Mouse (Mus musculus): Measurements from ENCODE around the gene Pdcd2.
"Not testable (repeated sequence)": the region's sequence is repeated elsewhere in the genome, so short reads cannot be mapped to it uniquely, and the experiment has no call there.

Gene Pdcd2

GRCm38 (mm10) chr17:15526986-15527810, at the start of gene Pdcd2:
Gene Pdcd2, minus strand, starts transcription at chr17:15527301.
- ChIA-PET CTCF (interaction anchor here in 2 of 4 experiments (0.6 to 0.8 kb wide), 4 partner anchors 37 to 224 kb away, joined by 3 to 4 read pairs (median 3); partner anchors contain the start of gene Prdm9 (in 1 of the 2)), POLR2A (interaction anchor here (0.6 to 4.0 kb wide), 50 partner anchors 9 to 554 kb away, joined by 3 to 38 read pairs (median 4); partner anchors contain the start of genes Prdm9 (in 4 of the 4), Psmb1 (in 3 of the 4), Tbp (in 3 of the 4) and Chd1 (in 1 of the 4))

GRCm38 (mm10) chr17:15575056-15575455, 48.0 kb upstream of the Pdcd2 start:
- ChIA-PET POLR2A (interaction anchor here in 1 of 4 experiments (0.7 kb wide), 1 partner anchor 27 kb away, joined by 4 read pairs; no protein-coding TSS in a partner anchor), CTCF (no interaction called here)

- ChIA-PET CTCF (interaction anchor here in 3 of 4 experiments (1.0 to 1.5 kb wide), 3 partner anchors 10 to 156 kb away, joined by 3 to 5 read pairs (median 4); no protein-coding TSS in a partner anchor), POLR2A (interaction anchor here in 2 of 4 experiments (1.0 to 1.4 kb wide), 3 partner anchors 11 to 40 kb away, joined by 3 to 5 read pairs (median 4); partner anchors contain the start of gene Pdcd2 (in 2 of the 2))
These were observed 39.8 kb upstream of the Pdcd2 start for GRCm38 (mm10) chr17:15566908-15567307.

GRCm38 (mm10) chr17:15564928-15565300, 37.8 kb upstream of the Pdcd2 start:
- CTCF ChIA-PET, result interaction anchor here in 1 of 4 experiments (0.6 kb wide), 1 partner anchor 12 kb away, joined by 3 read pairs; no protein-coding TSS in a partner anchor
- POLR2A ChIA-PET, result interaction anchor here (0.6 to 2.3 kb wide), 56 partner anchors 8 to 1499 kb away, joined by 3 to 38 read pairs (median 4); partner anchors contain the start of genes Pdcd2 (in 4 of the 4), Psmb1 (in 3 of the 4), Tbp (in 3 of the 4) and 1600012H06Rik (in 1 of the 4)

GRCm38 (mm10) chr17:15564014-15564927, 37.2 kb upstream of the Pdcd2 start, which contains the start of gene Prdm9:
Gene Prdm9, minus strand, starts transcription at chr17:15564354.
- CTCF ChIA-PET, result interaction anchor here in 1 of 4 experiments (0.6 to 1.2 kb wide), 3 partner anchors 13 to 259 kb away, joined by 3 read pairs; partner anchors contain the start of gene Pdcd2
- POLR2A ChIA-PET, result interaction anchor here (0.6 to 2.3 kb wide), 75 partner anchors 9 to 1670 kb away, joined by 3 to 38 read pairs (median 4); partner anchors contain the start of genes Pdcd2 (in 4 of the 4), Psmb1 (in 3 of the 4), Tbp (in 3 of the 4) and 1600012H06Rik (in 1 of the 4)

- CTCF ChIA-PET, result interaction anchor here in 1 of 4 experiments (0.6 kb wide), 1 partner anchor 14 kb away, joined by 5 read pairs; no protein-coding TSS in a partner anchor
- POLR2A ChIA-PET, result interaction anchor here in 1 of 4 experiments (1.0 kb wide), 1 partner anchor 10 kb away, joined by 3 read pairs; no protein-coding TSS in a partner anchor
These were observed 32.8 kb upstream of the Pdcd2 start for GRCm38 (mm10) chr17:15559946-15560345.

- CTCF ChIA-PET, result interaction anchor here in 1 of 4 experiments (0.7 kb wide), 1 partner anchor 440 kb away, joined by 4 read pairs; no protein-coding TSS in a partner anchor
- POLR2A ChIA-PET, result interaction anchor here in 2 of 4 experiments (0.7 to 4.1 kb wide), 5 partner anchors 10 to 139 kb away, joined by 3 to 19 read pairs (median 3); partner anchors contain the start of gene Prdm9 (in 2 of the 2)
These were observed 22.6 kb upstream of the Pdcd2 start for GRCm38 (mm10) chr17:15549713-15550112.

GRCm38 (mm10) chr17:15546440-15546839, 19.3 kb upstream of the Pdcd2 start:
- ChIA-PET POLR2A (interaction anchor here in 3 of 4 experiments (0.6 to 4.1 kb wide), 3 partner anchors 18 to 339 kb away, joined by 3 to 12 read pairs (median 3); partner anchors contain the start of gene Prdm9 (in 1 of the 3)), CTCF (no interaction called here)

GRCm38 (mm10) chr17:15543868-15544267, 16.8 kb upstream of the Pdcd2 start:
- POLR2A ChIA-PET, result interaction anchor here in 1 of 4 experiments (1.7 kb wide), 1 partner anchor 17 kb away, joined by 7 read pairs; the partner anchor contains the start of gene Pdcd2
- CTCF ChIA-PET, result not testable (repeated sequence)

GRCm38 (mm10) chr17:15540309-15540708, 13.2 kb upstream of the Pdcd2 start:
- CTCF ChIA-PET, result interaction anchor here in 2 of 4 experiments (0.6 kb wide), 2 partner anchors 12 to 183 kb away, joined by 3 to 10 read pairs; no protein-coding TSS in a partner anchor

GRCm38 (mm10) chr17:15536457-15536904, 9.4 kb upstream of the Pdcd2 start:
- POLR2A ChIA-PET, result interaction anchor here in 3 of 4 experiments (0.6 to 2.8 kb wide), 8 partner anchors 9 to 287 kb away, joined by 3 to 21 read pairs (median 4); partner anchors contain the start of genes Prdm9 (in 3 of the 3) and Pdcd2 (in 2 of the 3)
- CTCF ChIA-PET, result interaction anchor here in 1 of 4 experiments (0.5 kb wide), 1 partner anchor 41 kb away, joined by 7 read pairs; no protein-coding TSS in a partner anchor

More at GRCm38 (mm10) chr17:15540309-15540708, 13.2 kb upstream of the Pdcd2 start:
- POLR2A ChIA-PET, result interaction anchor here in 2 of 4 experiments (0.6 to 0.8 kb wide), 3 partner anchors 13 to 29 kb away, joined by 3 to 4 read pairs (median 3); partner anchors contain the start of gene Pdcd2 (in 2 of the 2)

- CTCF ChIA-PET, result no interaction called here
- POLR2A ChIA-PET, result interaction anchor here in 3 of 4 experiments (0.7 to 2.8 kb wide), 7 partner anchors 9 to 286 kb away, joined by 3 to 21 read pairs (median 4); partner anchors contain the start of genes Prdm9 (in 3 of the 3) and Pdcd2 (in 2 of the 3)
These were observed 8.8 kb upstream of the Pdcd2 start for GRCm38 (mm10) chr17:15535943-15536342.

- ChIA-PET CTCF (no interaction called here), POLR2A (interaction anchor here in 2 of 4 experiments (1.0 to 2.8 kb wide), 4 partner anchors 8 to 29 kb away, joined by 4 to 21 read pairs (median 6); partner anchors contain the start of genes Pdcd2 (in 2 of the 2) and Prdm9 (in 2 of the 2))
These were observed 8.2 kb upstream of the Pdcd2 start for GRCm38 (mm10) chr17:15535162-15535800.

GRCm38 (mm10) chr17:15530141-15530540, 3.0 kb upstream of the Pdcd2 start:
- CTCF ChIA-PET, result interaction anchor here in 1 of 4 experiments (1.4 kb wide), 1 partner anchor 185 kb away, joined by 4 read pairs; no protein-coding TSS in a partner anchor
- POLR2A ChIA-PET, result interaction anchor here in 2 of 4 experiments (1.3 to 2.7 kb wide), 4 partner anchors 10 to 39 kb away, joined by 3 to 14 read pairs (median 6); partner anchors contain the start of gene Prdm9 (in 2 of the 2)

GRCm38 (mm10) chr17:15528887-15529286, 1.8 kb upstream of the Pdcd2 start:
- CTCF ChIA-PET, result interaction anchor here in 2 of 4 experiments (0.6 to 1.4 kb wide), 2 partner anchors 187 to 250 kb away, joined by 3 to 4 read pairs; no protein-coding TSS in a partner anchor
- POLR2A ChIA-PET, result interaction anchor here in 1 of 4 experiments (2.7 kb wide), 1 partner anchor 36 kb away, joined by 14 read pairs; the partner anchor contains the start of gene Prdm9

GRCm38 (mm10) chr17:15527811-15528136, 673 bp upstream of the Pdcd2 start:
- CTCF ChIA-PET, result interaction anchor here in 3 of 4 experiments (0.6 to 0.7 kb wide), 3 partner anchors 45 to 434 kb away, joined by 3 to 4 read pairs (median 3); no protein-coding TSS in a partner anchor
- POLR2A ChIA-PET, result interaction anchor here in 3 of 4 experiments (0.6 to 4.0 kb wide), 38 partner anchors 8 to 189 kb away, joined by 3 to 38 read pairs (median 4); partner anchors contain the start of genes Prdm9 (in 3 of the 3), Psmb1 (in 3 of the 3), Tbp (in 3 of the 3) and Chd1 (in 1 of the 3)

All from embryonic stem cell, embryonic (primary cell).